Mouse (Mus musculus): ENCODE measurements around the gene Rabgef1. TPM values are rescaled to one million over a fixed set of nuclear protein-coding genes. Genes with fewer than 3 reads are reported as not detected.

Rabgef1 gene
- polyA plus RNA-seq, 1 experiment from 2014 or later, result 23.9 TPM

GRCm38 (mm10) chr5:130149726-130150310 is 21.8 kb upstream of the Rabgef1 start:
- DNase-seq (no peak), ATAC-seq (ENCODE audit: insufficient read depth) (no peak)
- Histone ChIP-seq H3K9me3 (ENCODE audit: low read depth, low read length) (no peaks in the 10 kb centered on the region), H3K4me1 (ENCODE audit: insufficient read depth) (peaks cover 3% of the 10 kb centered on the region; the same call in 1 of the 2 replicates), H3K9ac (no peak overlapping the region), H3K36me3 (ENCODE audit: insufficient read depth) (peaks cover 15% of the 10 kb centered on the region), H3K27ac (ENCODE audit: low read depth) (no peak overlapping the region), H3K4me3 (ENCODE audit: low read depth, low read length) (no peak overlapping the region), H3K4me2 (no peak overlapping the region), H3K27me3 (ENCODE audit: insufficient read depth, low read length) (no peaks in the 10 kb centered on the region)
- TF ChIP-seq CTCF (IDR thresholded peaks at IDR 0.05; ENCODE audit: low read depth), result no peak
- 60% methylated on average over 7 of the region's 7 CpGs for WGBS

DNA sequence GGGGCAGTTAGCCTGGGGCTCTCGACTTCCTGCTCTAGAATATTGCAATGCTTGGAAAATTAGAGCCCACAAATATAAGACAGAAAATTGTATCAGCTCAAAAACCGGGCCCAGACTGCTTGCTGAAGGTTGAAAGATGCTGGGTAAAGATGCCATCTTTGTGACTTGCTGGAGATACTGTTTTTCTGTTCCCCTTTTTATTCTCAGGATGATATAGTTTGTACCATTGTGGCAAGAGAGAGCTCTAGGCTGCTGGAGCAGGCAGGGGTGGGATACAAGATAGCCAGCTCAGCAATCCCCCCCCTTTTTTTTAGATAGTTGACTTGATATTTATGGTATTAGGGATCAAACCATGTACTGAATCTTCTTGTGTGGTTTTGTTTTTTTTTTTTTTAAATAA is 17.3 kb upstream of the Rabgef1 start:
- ATAC-seq (ENCODE audit: insufficient read depth) (no peak), DNase-seq (no peak)
- H3K36me3 ChIP-seq (ENCODE audit: insufficient read depth), result peaks cover 14% of the 10 kb centered on the region
- TF ChIP-seq CTCF (IDR thresholded peaks at IDR 0.05; ENCODE audit: low read depth), result no peak
- H3K4me1 ChIP-seq (ENCODE audit: insufficient read depth), result no peaks in the 10 kb centered on the region
- no peaks in the 10 kb centered on the region for H3K27me3 ChIP-seq (ENCODE audit: insufficient read depth, low read length)
- no peaks in the 10 kb centered on the region for H3K9me3 ChIP-seq (ENCODE audit: low read depth, low read length)
- H3K4me3 ChIP-seq (ENCODE audit: low read depth, low read length), result no peak overlapping the region
- H3K27ac ChIP-seq (ENCODE audit: low read depth), result no peak overlapping the region
- no peak overlapping the region for H3K9ac ChIP-seq
- 81% methylated on average over 2 of the region's 2 CpGs for WGBS
- no peak overlapping the region for H3K4me2 ChIP-seq

GRCm38 (mm10) chr5:130158545-130158944 is 13.1 kb upstream of the Rabgef1 start:
- Histone ChIP-seq H3K9me3 (ENCODE audit: low read depth, low read length) (no peaks in the 10 kb centered on the region), H3K4me3 (ENCODE audit: low read depth, low read length) (no peak overlapping the region), H3K36me3 (ENCODE audit: insufficient read depth) (no peaks in the 10 kb centered on the region), H3K4me2 (no peak overlapping the region), H3K27me3 (ENCODE audit: insufficient read depth, low read length) (no peaks in the 10 kb centered on the region), H3K27ac (ENCODE audit: low read depth) (no peak overlapping the region), H3K4me1 (ENCODE audit: insufficient read depth) (no peaks in the 10 kb centered on the region), H3K9ac (no peak overlapping the region)
- 76% methylated on average over 4 of the region's 4 CpGs for whole genome bisulfite sequencing
- no peak for TF ChIP-seq CTCF (IDR thresholded peaks at IDR 0.05; ENCODE audit: low read depth)
- ATAC-seq (ENCODE audit: insufficient read depth) (no peak), DNase-seq (no peak)

DNA sequence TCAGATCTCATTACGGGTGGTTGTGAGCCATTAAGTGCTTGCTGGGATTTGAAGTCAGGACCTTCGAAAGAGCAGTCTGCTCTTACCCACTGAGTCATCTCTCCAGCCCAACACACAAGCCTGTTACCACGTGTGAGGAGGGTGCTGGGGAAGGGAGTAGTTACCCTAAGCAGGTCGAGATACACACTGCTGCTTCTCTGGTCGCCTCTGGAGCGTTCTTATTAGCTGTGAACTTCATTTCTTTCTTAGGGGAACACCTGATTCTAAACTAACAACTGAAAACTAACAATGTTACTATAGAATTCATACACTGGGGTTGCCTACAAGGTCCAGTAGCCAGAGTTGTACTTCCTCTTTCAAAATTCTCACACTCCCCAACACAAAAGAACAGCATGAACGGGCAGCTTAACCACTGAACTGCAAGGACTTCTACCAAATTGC is 11.8 kb upstream of the Rabgef1 start:
- 62% methylated on average over 7 of the region's 7 CpGs for WGBS
- no peaks in the 10 kb centered on the region for H3K9me3 ChIP-seq (ENCODE audit: low read depth, low read length)
- no peaks in the 10 kb centered on the region for H3K4me1 ChIP-seq (ENCODE audit: insufficient read depth)
- no peak overlapping the region for H3K9ac ChIP-seq
- no peak overlapping the region for H3K27ac ChIP-seq (ENCODE audit: low read depth)
- no peaks in the 10 kb centered on the region for H3K27me3 ChIP-seq (ENCODE audit: insufficient read depth, low read length)
- no peak overlapping the region for H3K4me2 ChIP-seq
- ATAC-seq (ENCODE audit: insufficient read depth), result no peak
- no peak overlapping the region for H3K4me3 ChIP-seq (ENCODE audit: low read depth, low read length)
- H3K36me3 ChIP-seq (ENCODE audit: insufficient read depth), result no peaks in the 10 kb centered on the region
- TF ChIP-seq CTCF (IDR thresholded peaks at IDR 0.05; ENCODE audit: low read depth), result no peak
- no peak for DNase-seq

- TF ChIP-seq CTCF (IDR thresholded peaks at IDR 0.05; ENCODE audit: low read depth), result peak; percentile 87
- Histone ChIP-seq H3K9ac (no peak overlapping the region), H3K27me3 (ENCODE audit: insufficient read depth, low read length) (no peaks in the 10 kb centered on the region), H3K4me1 (ENCODE audit: insufficient read depth) (no peaks in the 10 kb centered on the region), H3K36me3 (ENCODE audit: insufficient read depth) (no peaks in the 10 kb centered on the region), H3K4me3 (ENCODE audit: low read depth, low read length) (no peak overlapping the region), H3K27ac (ENCODE audit: low read depth) (no peak overlapping the region), H3K9me3 (ENCODE audit: low read depth, low read length) (no peaks in the 10 kb centered on the region), H3K4me2 (no peak overlapping the region)
- WGBS, result 4% methylated on average over 7 of the region's 7 CpGs
- ATAC-seq (ENCODE audit: insufficient read depth), result no peak
- DNase-seq, result peak; percentile 88
Observed at GRCm38 (mm10) chr5:130163670-130164069, 7.9 kb upstream of the Rabgef1 start.

DNA sequence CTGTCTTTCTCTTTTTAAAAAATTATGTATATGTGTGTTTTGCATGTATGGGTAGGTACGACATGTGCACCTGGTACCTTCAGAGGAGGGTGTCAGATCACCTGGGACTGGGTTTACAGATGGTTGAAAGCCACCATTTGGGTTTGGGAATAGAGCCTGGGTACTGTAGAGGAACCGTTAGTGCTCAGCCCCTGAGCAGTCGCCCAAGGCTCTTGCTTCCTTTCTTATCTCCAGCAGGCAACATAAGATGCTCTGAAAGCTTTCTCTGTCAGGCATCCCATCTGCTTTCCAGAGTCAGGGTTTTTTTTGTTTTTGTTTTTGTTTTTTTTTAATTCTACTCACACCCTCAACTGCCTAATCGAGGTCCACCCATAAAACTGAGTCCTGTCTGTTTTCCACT is 6.4 kb upstream of the Rabgef1 start:
- Histone ChIP-seq H3K9ac (no peak overlapping the region), H3K27ac (ENCODE audit: low read depth) (no peak overlapping the region), H3K4me3 (ENCODE audit: low read depth, low read length) (no peak overlapping the region), H3K4me2 (no peak overlapping the region), H3K4me1 (ENCODE audit: insufficient read depth) (no peaks in the 10 kb centered on the region), H3K27me3 (ENCODE audit: insufficient read depth, low read length) (no peaks in the 10 kb centered on the region), H3K36me3 (ENCODE audit: insufficient read depth) (no peaks in the 10 kb centered on the region), H3K9me3 (ENCODE audit: low read depth, low read length) (no peaks in the 10 kb centered on the region)
- TF ChIP-seq CTCF (IDR thresholded peaks at IDR 0.05; ENCODE audit: low read depth), result no peak
- DNase-seq (no peak), ATAC-seq (ENCODE audit: insufficient read depth) (no peak)
- WGBS, result 65% methylated on average over 4 of the region's 4 CpGs

DNA sequence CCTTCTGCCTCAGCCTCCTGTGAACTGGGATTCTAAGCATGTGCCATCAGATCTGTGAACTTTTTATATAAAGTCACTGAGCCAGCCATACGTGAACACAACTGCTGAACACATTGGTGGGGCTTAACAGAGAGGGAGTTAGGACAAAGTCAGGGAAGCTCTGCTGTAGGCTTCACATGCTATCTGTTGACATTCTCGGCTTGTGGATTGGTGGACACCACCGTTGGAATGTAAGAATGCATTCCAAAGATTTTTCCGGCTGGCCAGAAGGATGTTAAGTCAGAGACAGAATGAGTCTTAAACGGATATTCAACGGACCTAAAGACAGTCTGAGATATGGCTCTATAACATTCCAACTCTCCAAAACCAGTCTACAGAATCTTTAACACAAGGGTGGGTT is 2.5 kb upstream of the Rabgef1 start:
- H3K4me1 ChIP-seq (ENCODE audit: insufficient read depth), result peaks cover 15% of the 10 kb centered on the region
- H3K36me3 ChIP-seq (ENCODE audit: insufficient read depth), result no peaks in the 10 kb centered on the region
- H3K9me3 ChIP-seq (ENCODE audit: low read depth, low read length), result no peaks in the 10 kb centered on the region
- no peak overlapping the region for H3K27ac ChIP-seq (ENCODE audit: low read depth)
- DNase-seq (peak; percentile 44), ATAC-seq (ENCODE audit: insufficient read depth) (no peak)
- H3K4me2 ChIP-seq, result no peak overlapping the region
- WGBS, result 29% methylated on average over 6 of the region's 6 CpGs
- TF ChIP-seq CTCF (IDR thresholded peaks at IDR 0.05; ENCODE audit: low read depth), result no peak
- H3K4me3 ChIP-seq (ENCODE audit: low read depth, low read length), result no peak overlapping the region
- no peak overlapping the region for H3K9ac ChIP-seq
- H3K27me3 ChIP-seq (ENCODE audit: insufficient read depth, low read length), result no peaks in the 10 kb centered on the region

All from lung, embryonic 14.5 days (tissue).